Mouse (Mus musculus): Measurements from ENCODE around the gene Megf8.

Megf8 gene

GRCm38 (mm10) chr7:25316532-25317445, at the start of gene Megf8:
TSS of gene Megf8 (plus strand) at chr7:25317164.
- peak; percentile 95 for DNase-seq (ENCODE audit: low spot score in 2 of 2)

DNA sequence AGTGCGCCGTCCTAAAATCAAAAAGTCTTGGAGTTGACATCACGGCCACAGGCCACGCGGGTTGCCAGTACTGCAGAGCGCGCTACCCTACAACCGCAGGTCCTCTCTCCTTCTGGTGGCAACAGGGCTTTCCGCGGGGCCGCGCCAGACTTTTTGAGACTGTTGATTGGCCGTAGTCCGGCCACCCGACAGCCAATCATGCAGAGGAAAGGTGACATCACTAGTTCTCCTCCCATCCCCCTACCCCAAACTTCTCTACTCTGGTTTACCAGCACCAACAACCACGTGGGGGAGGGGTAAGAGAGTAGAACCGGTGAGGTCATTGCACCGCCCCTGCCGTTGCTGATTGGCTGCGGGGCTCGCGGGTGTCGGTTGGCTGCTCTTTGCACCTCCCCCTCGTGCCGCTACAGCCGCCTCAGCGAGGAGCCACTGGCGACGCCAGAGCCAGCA, 49.6 kb upstream of the Megf8 start, which contains the start of gene Cic:
Gene Cic, plus strand, starts transcription at position 404 of the 450 bp plus-strand sequence.
- peak; percentile 99 for DNase-seq (ENCODE audit: low spot score in 2 of 2)

DNA sequence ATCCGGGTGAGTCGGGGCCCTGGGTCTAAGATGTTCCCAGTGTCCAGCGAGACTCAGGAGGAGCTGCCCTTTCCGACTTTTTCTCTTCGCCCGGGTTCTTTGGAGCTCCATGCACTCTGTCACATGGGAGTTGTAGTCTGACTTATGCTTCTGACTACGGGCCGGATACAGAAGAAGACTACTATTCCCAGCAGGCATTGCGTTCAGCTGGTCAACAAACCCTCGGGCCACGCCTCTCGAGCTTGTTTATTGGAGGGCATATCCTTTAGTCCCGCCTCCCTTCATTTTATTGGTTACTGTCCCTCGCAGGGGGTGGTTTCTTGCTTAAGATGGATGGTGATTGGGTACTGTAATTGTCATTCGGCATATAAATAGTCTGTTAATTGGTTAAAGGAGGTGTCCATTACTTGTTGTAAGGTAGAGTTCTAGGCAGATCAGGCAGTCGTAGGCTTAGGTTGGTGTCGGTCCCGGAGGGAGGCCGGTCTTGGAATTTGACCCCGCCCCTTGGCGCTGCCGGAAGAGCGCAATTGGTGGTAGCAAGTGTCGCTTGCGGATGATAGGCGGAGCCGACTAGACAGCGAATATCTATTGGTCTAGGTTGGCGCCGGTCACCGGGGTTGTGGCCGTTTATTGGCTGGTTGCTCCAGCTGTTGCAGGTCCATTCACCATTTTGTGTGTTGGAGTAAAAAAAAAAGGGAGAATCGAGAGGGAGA, 49.1 kb upstream of the Megf8 start:
- DNase-seq (ENCODE audit: low spot score in 2 of 2) = peak; percentile 99 to 100

- DNase-seq (ENCODE audit: low spot score in 2 of 2) = no peak
Observed at GRCm38 (mm10) chr7:25268588-25268987, 48.4 kb upstream of the Megf8 start.

DNA sequence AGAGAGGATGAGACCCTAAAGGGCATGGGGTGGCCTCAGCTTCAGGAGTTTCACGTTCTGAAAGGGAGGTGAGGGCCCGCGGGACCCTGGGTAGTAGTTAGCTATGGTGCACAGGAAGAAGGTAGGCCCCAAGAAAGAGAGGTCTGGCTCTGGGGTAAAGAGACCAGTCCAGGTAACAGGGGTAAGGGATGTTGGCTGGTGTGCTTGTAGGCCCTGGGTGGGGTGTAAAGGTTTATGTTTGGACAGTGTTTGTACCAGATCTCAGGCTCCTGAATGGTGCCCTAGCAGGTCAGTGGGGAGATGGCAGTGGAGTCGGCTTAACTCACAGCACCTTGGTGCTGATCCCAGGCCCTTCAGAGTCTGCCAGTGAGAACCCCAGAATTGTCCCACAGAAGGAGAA, 47.9 kb upstream of the Megf8 start:
- DNase-seq (ENCODE audit: low spot score in 2 of 2) = no peak

DNA sequence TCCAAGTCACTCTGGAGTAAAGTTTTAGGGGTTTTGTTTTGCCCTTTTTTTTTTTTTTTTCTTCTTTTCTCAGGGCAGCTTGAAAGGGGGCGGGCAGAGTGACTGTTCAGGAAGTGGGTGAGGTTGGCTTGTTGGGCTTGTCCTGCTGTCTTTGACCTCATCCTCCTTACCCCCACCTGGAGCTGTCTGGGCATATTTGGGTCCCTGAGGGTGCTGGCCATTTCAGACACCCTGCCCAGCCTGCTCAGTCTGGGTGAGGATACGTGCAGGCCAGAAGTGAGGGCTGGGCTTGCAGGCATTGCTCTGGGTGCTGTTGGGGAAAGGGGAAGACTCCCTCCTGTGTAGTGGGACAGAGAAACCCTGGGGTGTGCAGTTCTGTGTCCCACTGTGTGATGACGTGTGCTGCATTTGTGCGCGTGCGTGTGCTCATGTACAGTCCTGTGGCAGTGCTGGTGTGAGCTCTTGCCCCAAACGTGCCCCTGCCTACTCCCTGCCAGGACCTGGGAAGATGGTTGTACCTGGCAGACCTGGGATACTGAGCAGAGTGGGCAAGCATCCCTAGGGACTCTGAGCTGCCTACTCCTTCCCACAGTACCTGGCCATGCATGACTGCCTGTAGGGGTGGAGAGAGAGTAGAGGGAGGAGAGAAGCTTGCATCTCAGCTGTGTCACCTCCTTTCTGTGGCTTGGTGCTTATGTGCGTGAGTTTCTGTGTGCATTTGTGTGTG, 47.3 kb upstream of the Megf8 start:
- no peak for DNase-seq (ENCODE audit: low spot score in 2 of 2)

GRCm38 (mm10) chr7:25270652-25271633, 46.0 kb upstream of the Megf8 start:
- no peak for DNase-seq (ENCODE audit: low spot score in 2 of 2)

- no peak for DNase-seq (ENCODE audit: low spot score in 2 of 2)
Observed at GRCm38 (mm10) chr7:25271651-25272444, 45.1 kb upstream of the Megf8 start.

GRCm38 (mm10) chr7:25272445-25273258, 44.3 kb upstream of the Megf8 start:
- no peak for DNase-seq (ENCODE audit: low spot score in 2 of 2)

DNA sequence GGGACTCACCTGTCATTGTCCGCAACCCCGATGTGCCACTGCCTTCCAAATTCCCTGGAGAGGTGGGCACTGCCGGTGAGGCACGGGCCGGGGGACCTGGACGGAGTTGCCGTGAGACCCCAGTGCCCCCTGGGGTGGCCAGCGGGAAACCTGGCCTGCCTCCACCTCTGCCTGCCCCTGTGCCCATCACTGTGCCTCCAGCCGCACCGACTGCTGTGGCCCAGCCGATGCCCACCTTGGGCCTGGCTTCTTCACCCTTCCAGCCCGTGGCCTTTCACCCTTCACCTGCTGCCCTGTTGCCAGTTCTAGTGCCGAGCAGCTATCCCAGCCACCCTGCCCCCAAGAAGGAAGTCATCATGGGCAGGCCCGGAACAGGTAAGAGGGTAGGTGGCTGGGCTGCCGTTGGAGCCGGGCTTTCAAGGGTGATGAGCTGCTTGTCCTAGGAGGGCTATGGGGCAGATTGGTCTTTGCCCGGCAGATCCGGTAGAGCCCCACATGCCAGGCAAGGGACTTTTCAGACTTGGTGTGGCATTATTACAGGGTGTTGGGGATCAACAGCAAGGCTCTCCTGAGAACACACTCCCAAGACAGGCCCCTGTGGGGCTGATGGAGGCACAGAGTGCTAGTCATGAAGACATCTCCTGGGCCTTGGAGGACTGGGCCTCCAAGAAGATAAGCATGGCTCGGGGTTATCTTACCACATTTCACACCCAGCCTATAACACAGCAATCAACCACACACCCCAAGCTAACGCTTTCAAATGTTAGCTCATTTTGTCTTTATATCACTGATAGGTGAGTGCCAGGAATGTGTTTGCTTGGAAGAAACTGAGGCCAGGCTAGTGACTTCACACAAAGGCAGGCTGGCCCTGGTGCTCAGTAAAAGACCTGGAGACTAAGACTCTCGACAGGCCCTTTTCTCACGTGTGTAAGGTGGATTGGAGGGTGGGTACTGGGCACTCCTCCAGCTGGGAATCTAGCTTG, 43.4 kb upstream of the Megf8 start:
- DNase-seq (ENCODE audit: low spot score in 2 of 2) = no peak

DNA sequence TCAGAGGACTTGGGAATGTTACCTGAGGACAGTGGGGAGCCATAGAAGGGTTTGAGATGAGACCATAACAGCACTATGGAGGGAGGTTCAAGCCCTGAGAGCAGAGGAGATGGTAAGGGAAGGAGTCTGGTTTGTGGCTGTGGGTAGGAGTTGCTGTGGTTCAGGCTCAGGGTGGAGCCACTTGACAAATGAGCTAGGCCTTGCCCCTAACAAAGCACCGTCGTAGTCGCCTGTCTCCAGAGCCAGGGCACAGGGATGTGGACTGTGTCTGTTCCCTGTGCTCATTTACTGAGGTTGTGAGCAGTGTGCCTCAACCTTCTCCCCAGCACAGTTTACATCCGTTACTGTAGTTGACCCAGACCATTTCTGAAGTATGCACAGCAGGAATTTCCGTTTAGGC, 42.4 kb upstream of the Megf8 start:
- no peak for DNase-seq (ENCODE audit: low spot score in 2 of 2)

DNA sequence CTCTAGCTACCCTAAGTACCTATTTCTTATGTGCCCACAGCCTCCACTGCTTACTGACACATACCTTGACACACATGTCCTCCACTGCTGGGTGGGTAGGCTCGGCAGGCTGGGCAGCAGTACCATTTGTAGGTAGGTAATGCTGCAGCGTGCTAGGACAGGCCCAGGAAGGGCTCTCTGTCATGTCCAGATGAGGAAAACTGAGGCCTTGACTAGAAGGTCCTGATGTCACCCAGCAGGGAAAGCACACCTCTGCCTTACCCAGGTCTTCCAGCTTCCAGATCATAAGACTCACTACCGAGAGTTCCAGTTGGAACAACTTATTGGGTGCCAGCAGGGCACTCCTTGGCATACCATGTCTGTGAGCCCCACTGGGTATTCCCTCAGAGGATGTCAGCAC, 42.0 kb upstream of the Megf8 start:
- DNase-seq (ENCODE audit: low spot score in 2 of 2) = no peak

DNA sequence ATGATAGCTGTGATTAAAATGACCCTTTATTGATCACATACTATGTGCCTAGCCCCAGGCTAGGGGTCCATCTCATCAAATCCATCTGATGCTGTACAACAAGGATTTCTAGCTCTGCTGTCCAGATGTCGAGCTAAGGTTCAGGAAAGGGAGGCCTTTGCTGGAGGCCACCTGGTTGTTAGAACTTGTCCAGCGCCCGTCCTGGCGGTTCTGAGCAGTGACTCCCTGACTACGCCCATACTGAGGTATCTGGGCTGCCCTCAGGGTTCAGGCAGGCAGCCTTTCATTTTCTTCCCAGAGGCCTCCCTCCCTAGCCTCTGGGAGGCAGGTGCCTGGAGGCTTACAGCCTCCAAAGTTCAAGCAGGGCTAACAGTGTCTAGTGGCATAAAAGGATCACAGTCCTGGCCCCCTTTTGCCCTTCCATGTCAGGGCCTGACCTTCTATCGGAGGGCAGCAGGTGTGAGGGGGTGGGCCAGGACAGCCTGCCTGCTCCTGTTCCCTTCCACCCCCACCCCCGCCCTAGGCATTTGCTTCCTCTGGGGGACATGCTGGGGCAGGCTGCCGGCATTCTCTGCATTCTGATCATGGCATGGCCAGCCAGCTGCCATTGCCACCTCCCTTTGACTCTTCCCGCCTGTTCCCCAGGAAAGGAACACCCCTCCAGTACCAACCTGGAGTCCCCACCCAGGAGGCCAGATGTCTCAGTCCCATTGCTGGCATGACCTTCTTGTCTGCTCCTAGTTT, 41.2 kb upstream of the Megf8 start:
- no peak for DNase-seq (ENCODE audit: low spot score in 2 of 2)

GRCm38 (mm10) chr7:25277405-25277804, 39.6 kb upstream of the Megf8 start:
- DNase-seq (ENCODE audit: low spot score in 2 of 2) = no peak

GRCm38 (mm10) chr7:25277998-25278340, 39.0 kb upstream of the Megf8 start:
- no peak for DNase-seq (ENCODE audit: low spot score in 2 of 2)

GRCm38 (mm10) chr7:25278341-25279075, 38.5 kb upstream of the Megf8 start:
- DNase-seq (ENCODE audit: low spot score in 2 of 2) = peak; percentile 80 to 87
